Mouse (Mus musculus): ENCODE measurements at regions not wholly inside any gene's neighbourhood (a gene's known extent, or its start where the extent isn't known, plus 50 kb on each side); places are given as distances from the start of the nearest gene placed in this dataset.
"Not testable (repeated sequence)": the region's sequence is repeated elsewhere in the genome, so short reads cannot be mapped to it uniquely, and the experiment has no call there.

DNA sequence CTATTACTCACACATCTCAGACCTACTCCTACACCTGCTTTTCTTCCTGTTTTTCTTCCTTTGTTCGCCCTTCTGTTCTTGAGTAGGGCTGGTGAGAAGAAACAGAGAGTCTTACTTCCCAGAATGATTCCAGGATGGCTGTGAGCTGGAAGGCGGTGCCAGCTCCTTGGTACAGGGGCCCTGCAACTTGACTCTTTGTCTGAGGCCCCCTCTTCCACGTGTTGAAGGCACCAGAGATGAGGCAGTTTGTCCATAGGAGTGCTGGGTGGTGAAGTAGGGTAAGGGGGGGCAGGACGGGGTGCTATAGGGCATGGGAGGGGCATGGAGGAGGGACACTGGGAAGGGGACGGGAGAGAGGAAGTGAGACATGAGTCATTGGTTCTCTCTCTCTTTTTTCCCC is 60.8 kb downstream of the Dmrta2 start:
- in situ Hi-C loops (cut with MboI, MseI), result no loop called here

- in situ Hi-C loops (cut with MboI, MseI), result no loop called here
These were observed 67.2 kb downstream of the Dmrta2 start for GRCm38 (mm10) chr4:110044851-110045618.

GRCm38 (mm10) chr4:110045651-110046269 is 67.9 kb downstream of the Dmrta2 start:
- in situ Hi-C loops (cut with MboI, MseI), result no loop called here

DNA sequence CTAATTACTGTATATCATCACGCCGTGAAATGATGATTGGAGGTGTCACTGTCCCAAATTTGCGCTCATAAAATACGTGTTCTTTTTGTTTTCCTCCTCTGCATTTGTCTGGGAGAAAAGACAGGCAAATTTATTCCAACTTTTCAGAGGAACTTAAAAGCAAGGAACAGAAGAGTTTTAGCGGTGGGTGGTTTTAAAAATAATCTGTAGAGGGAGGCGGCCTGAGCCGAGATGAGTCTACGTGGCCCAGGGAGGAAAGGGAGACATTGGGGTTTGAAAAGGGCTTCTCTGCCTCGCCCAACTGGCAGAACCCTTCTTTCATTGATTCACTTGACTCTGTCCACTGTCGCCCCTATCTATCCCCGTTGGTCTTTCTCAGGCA is 68.4 kb downstream of the Dmrta2 start:
- in situ Hi-C loops (cut with MboI, MseI), result no loop called here

DNA sequence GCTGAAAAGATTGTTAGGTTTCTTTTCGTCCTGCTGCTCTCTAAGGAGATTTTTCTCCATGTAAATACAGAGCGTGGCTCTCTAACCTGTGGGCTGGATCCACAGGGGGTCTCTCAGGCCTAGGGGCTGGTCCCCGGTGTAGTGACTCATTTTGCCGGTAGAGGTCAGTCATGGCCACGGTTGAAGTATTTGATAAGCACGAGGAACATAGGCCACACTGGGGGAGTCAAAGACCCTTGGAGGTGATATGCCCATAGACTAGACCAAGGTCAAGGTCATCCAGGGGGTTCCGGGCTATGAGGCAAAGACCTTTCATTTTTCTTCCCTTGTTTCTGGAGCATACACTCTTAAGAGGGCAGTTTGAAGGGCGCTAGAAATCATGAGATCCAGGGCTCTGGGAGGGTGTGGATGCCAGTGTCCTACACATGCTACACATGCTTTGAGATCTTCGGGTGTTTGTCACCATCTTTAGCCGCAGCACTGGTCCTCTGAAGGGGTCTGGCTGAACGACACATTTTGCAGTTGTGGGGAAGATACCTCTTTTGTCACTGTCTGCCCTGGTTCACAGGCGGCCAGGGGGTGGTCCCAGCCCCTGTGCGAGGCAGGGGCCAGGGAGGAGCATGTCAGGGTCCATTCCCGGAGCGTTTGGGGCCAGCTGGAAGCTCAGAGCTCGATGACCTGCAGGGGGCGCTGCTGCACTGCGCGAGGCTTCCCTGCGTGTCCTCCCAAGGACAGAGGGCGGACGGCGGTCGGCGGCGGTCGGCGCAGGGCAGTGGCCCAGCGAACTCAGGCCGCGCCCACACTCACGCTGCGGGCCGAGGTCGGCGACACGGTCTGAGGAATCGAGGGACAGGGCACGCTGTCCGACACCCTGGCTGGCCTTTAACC is 72.8 kb downstream of the Dmrta2 start:
- in situ Hi-C loops (cut with MboI, MseI), result loop anchor here (25.0 kb wide), 2 partner anchors 1462 to 1587 kb away; no protein-coding TSS in a partner anchor

GRCm38 (mm10) chr4:110051281-110051665 is 73.4 kb downstream of the Dmrta2 start:
- in situ Hi-C loops (cut with MboI, MseI), result loop anchor here (25.0 kb wide), 2 partner anchors 1461 to 1586 kb away; no protein-coding TSS in a partner anchor

GRCm38 (mm10) chr4:110051872-110052271 is 74.0 kb downstream of the Dmrta2 start:
- in situ Hi-C loops (cut with MboI, MseI), result loop anchor here (25.0 kb wide), 2 partner anchors 1460 to 1585 kb away; no protein-coding TSS in a partner anchor

GRCm38 (mm10) chr4:110052998-110053397 is 75.1 kb downstream of the Dmrta2 start:
- in situ Hi-C loops (cut with MboI, MseI), result loop anchor here (25.0 kb wide), 2 partner anchors 1459 to 1584 kb away; no protein-coding TSS in a partner anchor

DNA sequence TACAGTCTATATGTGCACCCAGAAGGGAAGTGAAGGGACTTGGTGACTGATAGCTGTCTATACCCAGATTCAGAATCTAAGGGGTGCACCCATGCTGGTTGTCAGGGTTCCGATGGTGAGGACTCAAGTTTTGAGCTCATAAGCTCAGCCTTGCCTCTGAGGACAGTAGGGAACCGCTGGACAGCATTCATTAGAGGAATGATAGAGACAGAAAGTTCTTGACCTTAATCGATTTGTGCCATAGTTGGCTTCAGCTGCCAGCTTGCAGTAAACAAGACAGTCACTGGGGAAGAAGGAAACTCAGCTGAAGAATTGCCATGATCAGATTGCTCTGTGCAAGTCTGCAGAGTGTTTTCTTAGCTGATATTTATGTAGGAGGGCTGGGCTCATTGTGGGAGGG is 96.0 kb downstream of the Dmrta2 start:
- in situ Hi-C loops (cut with MboI, MseI), result loop anchor here (25.0 kb wide), 2 partner anchors 1438 to 1563 kb away; no protein-coding TSS in a partner anchor

DNA sequence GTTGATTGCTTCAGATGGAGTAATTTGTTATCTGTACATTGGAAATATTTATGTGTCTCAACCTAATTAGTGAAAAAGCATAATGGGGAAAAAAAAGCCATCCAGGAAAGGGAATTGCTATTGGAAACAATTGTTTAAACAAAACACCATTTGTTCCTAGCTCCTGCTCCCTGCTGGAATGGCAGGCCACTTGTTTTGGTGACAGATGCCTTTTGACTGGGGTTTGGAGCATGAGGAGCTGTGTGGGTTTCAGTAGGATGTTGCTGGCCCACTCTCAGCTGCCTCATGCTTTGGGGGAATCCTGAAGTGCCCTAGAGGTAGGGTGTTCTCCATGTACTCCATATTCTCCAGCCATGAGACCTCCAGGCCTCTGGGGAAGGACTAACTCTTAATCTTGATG is 105.5 kb downstream of the Dmrta2 start:
- in situ Hi-C loops (cut with MboI, MseI), result no loop called here

DNA sequence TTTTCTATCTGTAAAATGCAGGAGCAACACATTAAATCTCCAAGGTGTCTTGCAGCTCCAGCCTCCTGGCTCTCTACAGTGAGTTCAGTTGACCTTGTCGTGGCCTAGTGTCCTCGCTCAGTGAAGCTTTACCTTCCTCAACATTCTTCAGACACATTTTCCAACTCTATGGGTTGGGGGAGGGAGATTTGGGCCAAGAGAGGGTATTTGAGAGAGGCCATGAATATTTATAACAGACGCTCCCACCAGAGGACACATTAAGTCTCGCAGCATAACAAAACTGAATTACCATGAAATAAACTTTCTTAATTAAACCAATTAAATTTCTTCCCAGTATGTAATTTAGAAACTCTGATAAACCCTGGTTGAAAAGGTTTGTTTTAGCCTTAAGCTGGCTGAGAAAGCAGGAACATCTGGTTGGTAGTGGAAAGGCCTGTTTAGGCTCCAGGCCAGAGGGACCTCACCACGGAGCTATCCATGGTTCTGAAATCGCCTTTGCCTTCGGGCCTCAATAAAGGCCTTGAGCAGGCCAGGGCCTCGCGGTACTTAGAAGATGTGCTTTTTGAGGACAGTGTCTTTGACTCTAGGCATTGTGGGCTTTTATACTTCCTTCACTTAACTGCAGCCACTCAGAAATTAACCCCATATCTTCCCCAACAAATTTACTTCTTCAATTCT is 109.9 kb downstream of the Dmrta2 start:
- in situ Hi-C loops (cut with MboI, MseI), result no loop called here

- in situ Hi-C loops (cut with MboI, MseI), result no loop called here
These were observed 115.4 kb downstream of the Dmrta2 start for GRCm38 (mm10) chr4:110093040-110093820.

DNA sequence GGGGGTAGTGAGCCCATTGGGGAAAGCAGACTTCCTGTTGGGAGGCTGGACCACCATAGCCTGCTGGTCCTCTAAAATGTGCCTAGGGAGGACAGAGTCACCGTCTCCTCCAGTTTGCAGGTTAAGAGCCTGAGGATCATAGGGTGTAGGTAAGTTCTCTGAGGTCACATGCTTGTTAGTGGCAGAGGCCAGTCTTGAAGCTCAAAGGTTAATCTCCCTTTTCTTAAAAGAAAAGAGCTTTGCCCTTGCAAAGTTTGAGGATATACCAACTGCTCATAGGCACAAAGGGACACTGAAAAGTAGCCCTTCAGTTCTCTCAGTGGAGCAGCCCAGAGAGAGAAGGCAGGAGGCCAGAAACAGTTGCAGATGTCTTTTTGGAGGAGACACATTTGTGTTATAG is 116.7 kb downstream of the Dmrta2 start:
- in situ Hi-C loops (cut with MboI, MseI), result no loop called here

DNA sequence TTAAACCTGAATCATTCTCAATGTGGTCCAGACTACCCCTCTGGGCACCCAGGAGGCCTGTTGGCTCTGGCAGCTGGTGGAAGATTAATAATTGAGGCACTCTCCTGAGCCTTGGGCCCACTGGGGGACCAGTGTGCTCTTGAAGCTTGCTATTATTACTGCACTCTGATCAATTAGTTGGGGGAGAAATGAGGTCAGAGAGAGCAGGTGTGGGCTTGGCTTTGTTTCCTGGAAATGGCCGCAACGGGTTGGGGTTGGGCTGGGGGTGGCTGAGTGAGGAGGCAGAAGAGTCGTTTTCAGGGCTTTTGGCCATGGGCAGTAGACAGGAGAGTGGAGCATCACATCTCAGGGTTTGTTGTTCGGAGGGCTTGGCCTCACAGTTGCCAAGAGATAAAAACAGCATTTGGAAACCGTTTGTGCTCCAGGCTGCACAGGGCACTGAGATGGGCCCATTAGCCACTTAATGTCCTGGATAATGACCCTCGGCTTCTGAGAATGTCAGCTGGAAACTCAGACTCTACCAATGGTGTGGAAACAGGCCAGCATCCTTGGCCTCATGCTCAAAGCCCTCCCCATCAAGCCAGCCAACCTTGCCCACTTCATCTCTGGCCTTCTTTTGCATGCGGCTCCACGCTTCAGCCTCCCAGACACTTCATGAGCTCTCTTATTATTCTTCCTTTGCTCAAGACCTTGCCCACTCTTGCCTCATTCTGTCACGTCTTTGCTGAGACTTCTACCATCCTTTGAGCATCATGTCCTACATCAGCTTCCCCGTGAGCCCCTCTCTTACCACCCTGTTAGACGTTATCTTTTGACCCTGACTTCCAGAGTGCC is 118.1 kb downstream of the Dmrta2 start:
- in situ Hi-C loops (cut with MboI, MseI), result no loop called here

DNA sequence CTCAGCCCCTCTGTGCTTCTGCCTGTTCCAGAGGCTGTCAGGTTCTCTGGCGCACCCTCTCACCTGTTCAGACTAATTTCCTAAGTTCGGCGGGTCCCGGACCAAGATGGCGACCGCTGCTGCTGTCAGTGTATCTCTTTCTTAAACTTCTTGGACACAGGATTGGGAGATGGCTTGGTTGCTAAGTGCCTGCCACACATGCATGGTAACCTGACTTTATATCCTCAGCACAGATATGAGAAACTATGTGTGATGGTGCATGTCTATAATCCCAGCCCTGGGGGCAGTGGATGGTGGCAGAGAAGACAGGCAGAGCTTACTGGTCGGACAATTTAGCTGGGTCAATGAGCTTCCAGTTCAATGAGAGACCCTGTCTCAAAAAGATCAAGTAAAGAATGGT is 126.3 kb downstream of the Dmrta2 start:
- in situ Hi-C loops (cut with MboI, MseI), result not testable (repeated sequence)

- in situ Hi-C loops (cut with MboI, MseI), result no loop called here
These were observed 128.9 kb downstream of the Dmrta2 start for GRCm38 (mm10) chr4:110106620-110107243.

GRCm38 (mm10) chr4:110119438-110119837 is 141.6 kb downstream of the Dmrta2 start:
- in situ Hi-C loops (cut with MboI, MseI), result no loop called here

DNA sequence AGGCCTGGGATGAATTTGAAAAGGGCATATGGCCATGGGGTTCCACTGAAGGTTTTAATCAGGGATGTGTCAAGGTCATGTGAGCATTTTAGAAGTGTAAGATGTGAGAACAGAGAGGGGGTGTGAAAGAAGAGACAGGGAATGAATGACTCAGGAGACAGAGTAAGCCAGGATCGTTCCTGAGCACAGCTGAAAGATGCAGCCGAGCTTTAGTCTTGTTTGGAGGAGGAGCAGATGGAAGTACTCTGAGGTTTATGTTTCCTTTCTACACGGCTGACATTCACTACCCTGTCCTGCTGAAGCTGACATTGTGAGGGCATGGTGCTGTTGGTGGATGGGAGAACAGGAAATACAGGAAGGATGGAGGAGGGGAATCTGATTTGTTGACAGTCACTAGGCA is 142.0 kb downstream of the Dmrta2 start:
- in situ Hi-C loops (cut with MboI, MseI), result no loop called here

DNA sequence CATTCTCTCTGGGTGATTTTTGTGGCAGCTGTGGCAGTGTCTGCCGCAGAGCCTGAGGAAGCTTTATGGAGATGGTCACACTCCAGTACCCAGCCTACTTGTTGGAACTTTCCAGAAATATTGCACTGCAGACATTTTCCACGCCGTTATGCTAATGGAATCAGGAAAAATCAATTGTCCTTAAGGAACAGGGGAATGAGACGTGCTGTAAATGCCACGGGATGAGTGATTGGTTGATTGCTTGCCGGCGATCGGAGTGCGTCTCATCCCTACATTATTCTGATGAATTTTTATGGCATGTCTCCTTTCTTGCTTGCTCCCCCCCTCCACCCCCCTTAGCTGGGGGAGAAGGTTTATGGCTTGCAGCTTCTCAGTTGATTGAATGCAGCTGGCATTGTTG is 142.9 kb downstream of the Dmrta2 start:
- in situ Hi-C loops (cut with MboI, MseI), result no loop called here

Measured in T-helper 1 cell (primary cell).